Mouse (Mus musculus) forebrain, embryonic 16.5 days (tissue): ENCODE measurements around the gene Otof. TPM values are rescaled to one million over a fixed set of nuclear protein-coding genes. Genes with fewer than 3 reads are reported as not detected.

ENCODE experiments used
- ATAC-seq: fragments of 200-750 bp; cut with Nextera tagmentation; 2 replicates; pipeline ENCODE4 v1.8.0; 2017; ENCODE audit warnings: mild to moderate bottlenecking, moderate library complexity
- H3K27ac ChIP-seq: fragments of 300-500 bp; sonication (generic); 2 replicates; pipeline ENCODE4 v1.5.1; 2014; ENCODE audit warnings: low read length, control low read depth
- H3K27me3 ChIP-seq: fragments of 300-500 bp; sonication (generic); replicated peaks from 2 replicates; pipeline ENCODE4 v1.6.1; 2014; ENCODE audit warnings: low read length; ENCODE audit not compliant: control insufficient read depth, insufficient read depth
- H3K36me3 ChIP-seq: fragments of 300-500 bp; sonication (generic); 2 replicates; pipeline ENCODE4 v1.6.1; 2014; ENCODE audit not compliant: control insufficient read depth, insufficient read depth
- H3K4me1 ChIP-seq: fragments of 300-500 bp; sonication (generic); replicated peaks from 2 replicates; pipeline ENCODE4 v1.6.1; 2014; ENCODE audit warnings: low read length; ENCODE audit not compliant: control insufficient read depth, insufficient read depth
- H3K4me2 ChIP-seq: fragments of 300-500 bp; sonication (generic); 2 replicates; pipeline ENCODE4 v1.6.1; 2014; ENCODE audit warnings: mild to moderate bottlenecking, low read length, control low read depth
- H3K4me3 ChIP-seq: fragments of 300-500 bp; sonication (generic); replicated peaks from 2 replicates; pipeline ENCODE4 v1.5.1; 2014; ENCODE audit warnings: mild to moderate bottlenecking, low read length, control low read depth
- H3K9ac ChIP-seq: fragments of 300-500 bp; sonication (generic); replicated peaks from 2 replicates; pipeline ENCODE4 v1.6.1; 2014; ENCODE audit warnings: low read depth, low read length, control low read depth
- H3K9me3 ChIP-seq: fragments of 300-500 bp; sonication (generic); 2 replicates; pipeline ENCODE4 v1.6.1; 2016; ENCODE audit warnings: low read length; ENCODE audit not compliant: control insufficient read depth
- WGBS: fragments of 180-500 bp; shearing (Covaris S2); extraction: QIAGEN DNeasy Blood & Tissue Kit; methylation state at CpG from one replicate; pipeline ENCODE4 v1.1.7; 2014; 5-methylcytosine and 5-hydroxymethylcytosine counted together
- polyA plus RNA-seq: library from polyadenylated mRNA; unstranded; fragments of >200 nt; fragmentation: Nextera tagmentation; extraction: Ambion mirVana; gene quantifications from 2 replicates; pipeline ENCODE4 v1.2.1, GENCODE M21; 2015

The Otof gene
- polyA plus RNA-seq, 1 experiment from 2014 or later, result 4.2 TPM

- no peaks in the 10 kb centered on the region for H3K9me3 ChIP-seq
- no peak for ATAC-seq
- no peaks in the 10 kb centered on the region for H3K36me3 ChIP-seq
- 86% methylated on average over 8 of the region's 8 CpGs for WGBS
- no peaks in the 10 kb centered on the region for H3K27me3 ChIP-seq
- H3K4me3 ChIP-seq, result no peak overlapping the region
- H3K4me2 ChIP-seq, result no peak overlapping the region
- H3K9ac ChIP-seq, result no peak overlapping the region
- no peaks in the 10 kb centered on the region for H3K4me1 ChIP-seq
- H3K27ac ChIP-seq, result no peak overlapping the region
Measured at GRCm38 (mm10) chr5:30483533-30483932, 21.8 kb upstream of the Otof start.

GRCm38 (mm10) chr5:30482319-30482718, 20.6 kb upstream of the Otof start:
- WGBS, result 29% methylated on average over 2 of the region's 5 CpGs
- ATAC-seq, result 0 out of 2 replicates have a peak, but pooled peaks have one; percentile 26
- Histone ChIP-seq H3K4me2 (no peak overlapping the region), H3K9ac (no peak overlapping the region), H3K36me3 (no peaks in the 10 kb centered on the region), H3K27me3 (no peaks in the 10 kb centered on the region), H3K4me3 (no peak overlapping the region), H3K9me3 (no peaks in the 10 kb centered on the region), H3K4me1 (no peaks in the 10 kb centered on the region), H3K27ac (no peak overlapping the region)

GRCm38 (mm10) chr5:30476534-30476933, 14.8 kb upstream of the Otof start:
- no peak overlapping the region for H3K9ac ChIP-seq
- no peaks in the 10 kb centered on the region for H3K4me1 ChIP-seq
- no peak overlapping the region for H3K4me2 ChIP-seq
- H3K27ac ChIP-seq, result no peak overlapping the region
- no peak overlapping the region for H3K4me3 ChIP-seq
- H3K9me3 ChIP-seq, result no peaks in the 10 kb centered on the region
- no peaks in the 10 kb centered on the region for H3K36me3 ChIP-seq
- no peaks in the 10 kb centered on the region for H3K27me3 ChIP-seq
- WGBS, result 41% methylated on average over 10 of the region's 10 CpGs
- no peak for ATAC-seq

GRCm38 (mm10) chr5:30472148-30472547, 10.4 kb upstream of the Otof start:
- WGBS, result 88% methylated on average over 5 of the region's 5 CpGs
- H3K9me3 ChIP-seq, result no peaks in the 10 kb centered on the region

GRCm38 (mm10) chr5:30470454-30470853, 8.7 kb upstream of the Otof start:
- Histone ChIP-seq H3K9me3 (no peaks in the 10 kb centered on the region), H3K4me2 (no peak overlapping the region), H3K27me3 (0 out of 2 replicates have a peak, but pooled peaks cover 2% of the 10 kb centered on the region), H3K4me3 (no peak overlapping the region), H3K36me3 (no peaks in the 10 kb centered on the region), H3K4me1 (peaks cover 17% of the 10 kb centered on the region), H3K27ac (no peak overlapping the region), H3K9ac (no peak overlapping the region)
- WGBS, result 50% methylated on average over 6 of the region's 6 CpGs
- ATAC-seq, result no peak

More at GRCm38 (mm10) chr5:30472148-30472547, 10.4 kb upstream of the Otof start:
- Histone ChIP-seq H3K4me2 (no peak overlapping the region), H3K27me3 (no peaks in the 10 kb centered on the region), H3K27ac (no peak overlapping the region), H3K4me1 (peaks cover 4% of the 10 kb centered on the region), H3K36me3 (no peaks in the 10 kb centered on the region), H3K9ac (no peak overlapping the region), H3K4me3 (no peak overlapping the region)
- no peak for ATAC-seq

GRCm38 (mm10) chr5:30466315-30466714, 4.6 kb upstream of the Otof start:
- Histone ChIP-seq H3K27ac (peak overlapping the region; percentile 9), H3K9me3 (no peaks in the 10 kb centered on the region), H3K27me3 (0 out of 2 replicates have a peak, but pooled peaks cover 3% of the 10 kb centered on the region), H3K4me3 (peak overlapping the region; percentile 39), H3K9ac (peak overlapping the region; percentile 42; the same call in 1 of the 2 replicates), H3K4me2 (peak overlapping the region; percentile 60), H3K36me3 (no peaks in the 10 kb centered on the region), H3K4me1 (peaks cover 25% of the 10 kb centered on the region)
- 25% methylated on average over 9 of the region's 9 CpGs for WGBS
- peak; percentile 65 for ATAC-seq

GRCm38 (mm10) chr5:30465861-30466260, 4.1 kb upstream of the Otof start, which contains the start of gene 1700001C02Rik:
TSS of gene 1700001C02Rik (plus strand) at chr5:30466047.
- peak within 1 kb of the TSS; percentile 42; the same call in 1 of the 2 replicates for H3K9ac ChIP-seq
- WGBS, result 16% methylated on average over 21 of the region's 21 CpGs
- peak; percentile 15 for ATAC-seq
- no peaks in the 10 kb centered on the region for H3K36me3 ChIP-seq
- H3K9me3 ChIP-seq, result no peaks in the 10 kb centered on the region
- peaks cover 28% of the 10 kb centered on the region for H3K4me1 ChIP-seq
- H3K4me2 ChIP-seq, result peak within 1 kb of the TSS; percentile 60
- H3K27me3 ChIP-seq, result 0 out of 2 replicates have a peak, but pooled peaks cover 3% of the 10 kb centered on the region
- H3K27ac ChIP-seq, result peak within 1 kb of the TSS; percentile 9
- peak within 1 kb of the TSS; percentile 39 for H3K4me3 ChIP-seq

- Histone ChIP-seq H3K27me3 (no peaks in the 10 kb centered on the region), H3K27ac (no peak overlapping the region), H3K9me3 (no peaks in the 10 kb centered on the region), H3K4me2 (no peak overlapping the region), H3K4me1 (peaks cover 11% of the 10 kb centered on the region), H3K36me3 (no peaks in the 10 kb centered on the region), H3K9ac (no peak overlapping the region), H3K4me3 (no peak overlapping the region)
- WGBS, result 37% methylated on average over 4 of the region's 4 CpGs
- ATAC-seq, result no peak
Measured at GRCm38 (mm10) chr5:30460155-30460554, 1.6 kb downstream of the Otof start.

GRCm38 (mm10) chr5:30456056-30456455, 5.7 kb downstream of the Otof start:
- Histone ChIP-seq H3K4me3 (no peak overlapping the region), H3K27me3 (no peaks in the 10 kb centered on the region), H3K4me2 (no peak overlapping the region), H3K27ac (no peak overlapping the region), H3K9ac (no peak overlapping the region), H3K4me1 (peaks cover under 1% of the 10 kb centered on the region), H3K9me3 (no peaks in the 10 kb centered on the region), H3K36me3 (no peaks in the 10 kb centered on the region)
- WGBS, result 65% methylated on average over 6 of the region's 6 CpGs
- ATAC-seq, result no peak
